Mouse (Mus musculus) liver, embryonic 14.5 days (tissue): ENCODE measurements at regions not wholly inside any gene's neighbourhood (a gene's known extent, or its start where the extent isn't known, plus 50 kb on each side); places are given as distances from the start of the nearest gene placed in this dataset.
"Not testable (repeated sequence)": the region's sequence is repeated elsewhere in the genome, so short reads cannot be mapped to it uniquely, and the experiment has no call there.

Experiments
- ATAC-seq: fragments of 200-750 bp; cut with Nextera tagmentation; 2 replicates; pipeline ENCODE4 v1.8.0; 2017; ENCODE audit warnings: moderate number of reproducible peaks, mild to moderate bottlenecking, moderate library complexity; ENCODE audit not compliant: insufficient read depth
- DNase-seq, 3 experiments: peaks; one replicate each; pipeline ENCODE4 v3.0.0-alpha.2; 2012 to 2013; ENCODE audit warnings: low read depth in 3 of 3, low spot score in 3 of 3
- H3K27ac ChIP-seq: fragments of 300-500 bp; sonication (generic); 2 replicates; pipeline ENCODE4 v1.5.1; 2014; ENCODE audit warnings: moderate library complexity, mild to moderate bottlenecking, control low read depth, inconsistent platforms
- H3K27me3 ChIP-seq: fragments of 300-500 bp; sonication (generic); 2 replicates; pipeline ENCODE4 v1.6.1; 2014; ENCODE audit warnings: mild to moderate bottlenecking, low read length, moderate library complexity; ENCODE audit not compliant: control insufficient read depth, insufficient read depth
- H3K36me3 ChIP-seq: fragments of 300-500 bp; sonication (generic); replicated peaks from 2 replicates; pipeline ENCODE4 v1.6.1; 2014; ENCODE audit warnings: low read depth; ENCODE audit not compliant: control insufficient read depth, insufficient read depth
- H3K4me1 ChIP-seq, 2 experiments: fragments of 200-500 bp in 1 of 2; fragments of 300-500 bp in 1 of 2; sonication (generic) in 1 of 2; replicated peaks; 2 replicates each; pipeline ENCODE4 v1.6.1; 2012 to 2014; ENCODE audit warnings: antibody characterized with exemption in 1 of 2, inconsistent platforms in 1 of 2, low read length in 1 of 2; ENCODE audit not compliant: control insufficient read depth in 2 of 2, insufficient read depth in 2 of 2
- H3K4me2 ChIP-seq: fragments of 300-500 bp; sonication (generic); 2 replicates; pipeline ENCODE4 v1.6.1; 2014; ENCODE audit warnings: low read depth, mild to moderate bottlenecking, control low read depth, moderate library complexity
- H3K4me3 ChIP-seq, 2 experiments: fragments of 200-500 bp in 1 of 2; fragments of 300-500 bp in 1 of 2; sonication (generic) in 1 of 2; 2 replicates each; pipeline ENCODE4 v1.5.1; 2012 to 2014; ENCODE audit warnings: low read depth in 2 of 2, low read length in 2 of 2, mild to moderate bottlenecking in 2 of 2, control low read depth in 1 of 2, inconsistent platforms in 1 of 2, moderate library complexity in 1 of 2; ENCODE audit not compliant: insufficient read depth in 1 of 2
- H3K9ac ChIP-seq: fragments of 300-500 bp; sonication (generic); replicated peaks from 2 replicates; pipeline ENCODE4 v1.6.1; 2014; ENCODE audit warnings: mild to moderate bottlenecking, control low read depth, moderate library complexity
- H3K9me3 ChIP-seq: fragments of 300-500 bp; sonication (generic); 2 replicates; pipeline ENCODE4 v1.6.1; 2016; ENCODE audit warnings: low read length, mixed read lengths; ENCODE audit not compliant: control insufficient read depth
- CTCF ChIP-seq: IDR thresholded peaks from 2 replicates; pipeline ENCODE4 v1.5.1; 2016; ENCODE audit warnings: antibody characterized with exemption, low read depth, control low read depth
- EP300 ChIP-seq: IDR thresholded peaks from 2 replicates; pipeline ENCODE4 v1.6.1; 2016; ENCODE audit warnings: antibody characterized with exemption, low read depth
- WGBS: fragments of 180-500 bp; shearing (Covaris S2); extraction: QIAGEN DNeasy Blood & Tissue Kit; methylation state at CpG from one replicate; pipeline ENCODE4 v1.1.7; 2014; ENCODE audit not compliant: insufficient replicate concordance; 5-methylcytosine and 5-hydroxymethylcytosine counted together

DNA sequence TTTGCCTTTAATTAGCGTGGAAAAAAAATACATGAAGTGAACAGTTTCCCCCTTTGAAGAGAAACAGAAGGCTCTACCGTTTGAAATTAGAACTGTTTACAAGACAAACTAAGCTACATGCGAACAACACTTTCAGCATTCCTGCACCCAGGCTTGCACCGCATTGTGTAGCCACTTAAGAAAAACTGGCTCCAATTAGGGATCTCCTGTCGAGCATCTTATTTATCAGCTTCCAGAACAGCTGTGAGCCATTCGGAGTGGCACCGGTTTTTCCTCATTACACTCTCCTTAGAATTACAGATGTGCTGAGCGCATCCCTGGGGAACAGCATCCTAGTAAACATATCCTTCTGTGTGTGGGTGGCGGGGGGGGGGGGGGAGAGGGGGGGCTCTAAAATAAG is 567.0 kb upstream of the Got2 start:
- Histone ChIP-seq H3K9me3 (no peaks in the 10 kb centered on the region), H3K4me1 (no peaks in the 10 kb centered on the region), H3K36me3 (no peaks in the 10 kb centered on the region), H3K9ac (no peak overlapping the region), H3K4me3 (no peak overlapping the region), H3K27ac (no peak overlapping the region), H3K4me2 (no peak overlapping the region), H3K27me3 (no peaks in the 10 kb centered on the region)
- ATAC-seq = no peak
- WGBS = 37% methylated on average over 9 of the region's 9 CpGs
- DNase-seq = no peak
- TF ChIP-seq EP300 = no peak
- no peak for TF ChIP-seq CTCF

GRCm38 (mm10) chr8:96429708-96430107 is 541.4 kb upstream of the Got2 start:
- TF ChIP-seq EP300 = no peak

DNA sequence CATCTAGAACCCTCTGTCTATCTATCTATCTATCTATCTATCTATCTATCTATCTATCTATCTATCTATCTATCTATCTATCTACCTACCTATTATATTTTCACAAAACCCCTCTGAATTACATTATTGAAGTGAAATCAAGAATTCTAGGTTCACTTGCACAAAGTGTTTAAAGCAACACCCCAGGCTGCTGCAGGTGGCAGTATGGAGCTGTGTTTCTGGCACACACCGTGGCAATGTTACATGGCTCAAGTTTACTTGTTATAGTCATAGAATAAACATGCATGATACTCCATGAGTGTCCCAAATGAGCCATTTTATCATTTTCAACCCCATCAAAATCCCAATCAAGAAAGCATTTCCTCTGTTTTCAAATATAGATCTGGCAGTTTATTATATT is 538.6 kb upstream of the Got2 start:
- 52% methylated on average over 1 of the region's 1 CpGs for WGBS
- no peak overlapping the region for H3K9ac ChIP-seq
- TF ChIP-seq EP300 = no peak
- ATAC-seq = no peak
- no peaks in the 10 kb centered on the region for H3K4me1 ChIP-seq
- H3K27ac ChIP-seq = no peak overlapping the region
- H3K36me3 ChIP-seq = no peaks in the 10 kb centered on the region
- no peak overlapping the region for H3K4me3 ChIP-seq
- H3K4me2 ChIP-seq = no peak overlapping the region
- H3K9me3 ChIP-seq = no peaks in the 10 kb centered on the region
- H3K27me3 ChIP-seq = no peaks in the 10 kb centered on the region
- no peak for DNase-seq

More at GRCm38 (mm10) chr8:96429708-96430107, 541.4 kb upstream of the Got2 start:
- H3K9ac ChIP-seq = no peak overlapping the region
- H3K9me3 ChIP-seq = no peaks in the 10 kb centered on the region
- 24% methylated on average over 1 of the region's 1 CpGs for WGBS
- no peak overlapping the region for H3K27ac ChIP-seq
- H3K4me2 ChIP-seq = no peak overlapping the region
- no peaks in the 10 kb centered on the region for H3K4me1 ChIP-seq
- no peaks in the 10 kb centered on the region for H3K27me3 ChIP-seq
- ATAC-seq (no peak), DNase-seq (no peak)
- H3K36me3 ChIP-seq = no peaks in the 10 kb centered on the region
- no peak overlapping the region for H3K4me3 ChIP-seq

- Histone ChIP-seq H3K9ac (no peak overlapping the region), H3K4me2 (no peak overlapping the region), H3K4me3 (no peak overlapping the region), H3K27ac (no peak overlapping the region), H3K9me3 (no peaks in the 10 kb centered on the region), H3K36me3 (no peaks in the 10 kb centered on the region), H3K27me3 (no peaks in the 10 kb centered on the region), H3K4me1 (no peaks in the 10 kb centered on the region)
- WGBS = 15% methylated on average over 1 of the region's 1 CpGs
- DNase-seq (no peak), ATAC-seq (no peak)
- no peak for TF ChIP-seq CTCF
- no peak for TF ChIP-seq EP300
Observed at GRCm38 (mm10) chr8:96409601-96410000, 521.3 kb upstream of the Got2 start.

- Histone ChIP-seq H3K9ac (no peak overlapping the region), H3K4me2 (no peak overlapping the region), H3K27me3 (no peaks in the 10 kb centered on the region), H3K4me1 (no peaks in the 10 kb centered on the region), H3K4me3 (no peak overlapping the region), H3K27ac (no peak overlapping the region), H3K36me3 (no peaks in the 10 kb centered on the region), H3K9me3 (no peaks in the 10 kb centered on the region)
- TF ChIP-seq CTCF (no peak), EP300 (no peak)
- DNase-seq = no peak
- WGBS = 70% methylated on average over 15 of the region's 15 CpGs
- no peak for ATAC-seq
Observed at GRCm38 (mm10) chr8:96404549-96405145, 516.3 kb upstream of the Got2 start.

GRCm38 (mm10) chr8:96403669-96404068 is 515.3 kb upstream of the Got2 start:
- H3K9ac ChIP-seq = no peak overlapping the region
- no peak overlapping the region for H3K4me3 ChIP-seq
- H3K4me2 ChIP-seq = no peak overlapping the region
- TF ChIP-seq EP300 = no peak
- TF ChIP-seq CTCF = no peak
- DNase-seq (no peak), ATAC-seq (no peak)
- no peaks in the 10 kb centered on the region for H3K36me3 ChIP-seq
- 35% methylated on average over 3 of the region's 3 CpGs for WGBS
- H3K27me3 ChIP-seq = no peaks in the 10 kb centered on the region
- no peaks in the 10 kb centered on the region for H3K4me1 ChIP-seq
- H3K9me3 ChIP-seq = no peaks in the 10 kb centered on the region
- no peak overlapping the region for H3K27ac ChIP-seq

DNA sequence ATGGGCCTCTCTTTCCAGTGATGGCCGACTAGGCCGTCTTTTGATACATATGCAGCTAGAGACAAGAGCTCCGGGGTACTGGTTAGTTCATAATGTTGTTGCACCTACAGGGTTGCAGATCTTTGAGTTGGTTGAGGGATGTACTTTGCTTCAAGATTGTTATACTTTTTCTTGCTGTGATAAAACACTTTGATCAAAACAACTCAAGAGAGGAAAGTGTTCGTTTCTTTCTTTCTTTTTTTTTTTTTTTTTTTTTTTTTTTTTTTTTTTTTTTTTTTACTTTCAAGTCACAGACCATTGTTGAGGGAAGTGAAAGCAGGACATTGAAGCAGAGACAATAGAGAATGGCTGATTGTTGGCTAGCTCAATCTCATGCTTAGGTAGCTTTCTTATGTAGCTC is 511.0 kb upstream of the Got2 start:
- 55% methylated on average over 4 of the region's 4 CpGs for WGBS
- not testable (repeated sequence) for H3K9me3 ChIP-seq, H3K27ac ChIP-seq, H3K4me3 ChIP-seq, ATAC-seq, H3K36me3 ChIP-seq, H3K9ac ChIP-seq, H3K27me3 ChIP-seq, H3K4me1 ChIP-seq, H3K4me2 ChIP-seq, DNase-seq
